Mouse (Mus musculus): Measurements from ENCODE around the gene Nyap2.

Gene Nyap2

DNA sequence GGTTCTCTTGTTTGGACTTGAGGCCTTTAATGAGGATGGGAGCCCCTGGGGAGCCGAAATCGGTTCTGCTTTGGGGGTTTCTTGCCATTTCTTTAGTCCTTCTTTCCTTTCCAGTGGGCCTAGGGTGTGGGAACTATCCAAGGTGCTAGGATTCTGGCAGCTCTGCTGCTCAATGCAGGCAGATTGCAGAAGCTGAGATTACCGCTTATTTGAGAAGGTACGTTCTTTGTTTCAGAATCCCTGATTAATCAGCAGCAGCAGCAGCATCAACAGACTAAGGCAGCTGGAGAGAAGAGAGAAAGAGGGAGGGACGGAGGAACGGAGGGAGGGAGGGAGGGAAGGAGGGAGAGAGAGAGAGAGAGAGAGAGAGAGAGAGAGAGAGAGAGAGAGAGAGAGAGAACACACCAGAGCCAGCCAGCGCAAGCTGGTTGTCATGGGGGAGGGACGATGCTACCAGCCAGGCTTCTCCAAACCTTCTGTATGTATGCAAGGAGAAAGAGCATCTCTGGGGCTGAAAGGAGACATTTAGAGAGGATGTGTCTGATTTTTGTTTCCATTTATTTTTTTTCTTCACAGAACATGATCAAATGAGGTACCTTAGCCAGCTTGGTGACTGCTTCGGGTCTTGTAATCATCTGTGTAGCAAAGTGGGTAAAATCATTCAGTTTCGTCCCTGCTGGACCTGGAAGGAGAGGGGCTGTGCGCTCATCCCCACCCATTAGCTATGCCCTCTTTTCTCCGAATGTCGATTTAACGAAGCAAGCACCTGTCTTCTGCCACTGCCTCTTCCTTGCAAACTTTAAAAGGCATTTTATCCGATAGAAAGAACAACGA, at the start of gene Nyap2:
Nyap2 (plus strand) TSS at position 120 of the 834 bp plus-strand sequence.
- DNase-seq: peak; percentile 79

DNA sequence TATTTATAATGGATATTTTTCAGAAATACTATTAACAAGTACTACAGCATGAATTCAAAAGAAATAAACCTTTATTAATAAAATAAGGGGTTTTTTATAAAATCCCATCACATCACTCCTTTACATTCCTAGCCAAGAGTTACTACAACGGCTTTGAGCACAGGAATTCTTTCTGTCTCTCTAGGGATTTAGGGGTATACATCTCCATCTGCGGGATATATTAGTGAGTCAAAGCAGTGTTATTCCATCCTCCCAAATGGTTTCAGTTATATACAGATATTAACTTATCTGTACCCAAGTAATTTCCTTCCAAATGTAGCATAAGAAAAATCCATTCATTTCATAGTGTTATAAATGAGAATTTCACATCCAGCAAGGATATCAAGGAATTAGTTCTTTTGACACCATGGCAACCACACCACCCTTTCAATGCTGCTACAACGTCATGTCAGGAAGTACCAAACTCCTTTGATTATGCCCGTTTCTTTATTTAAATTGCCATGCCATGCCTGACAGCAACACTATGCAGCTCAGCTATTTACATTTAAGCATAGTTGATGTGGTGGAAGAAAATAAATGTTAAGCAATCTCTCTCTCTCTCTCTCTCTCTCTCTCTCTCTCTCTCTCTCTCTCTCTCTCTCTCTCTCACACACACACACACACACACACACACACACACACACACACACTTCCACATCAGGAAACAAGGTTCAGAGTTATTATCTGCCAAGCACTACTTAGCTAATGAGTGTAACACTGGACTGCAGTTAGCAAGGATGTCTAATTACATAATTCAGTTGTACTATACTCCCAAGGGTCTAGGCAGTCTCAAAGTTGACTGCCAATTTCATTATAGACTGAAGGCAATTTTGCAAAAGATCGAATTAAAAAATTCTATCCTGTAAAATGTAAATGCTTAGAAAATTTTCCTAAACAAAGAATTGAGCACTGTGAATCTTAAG, 33.6 kb upstream of the Nyap2 start:
- no peak for DNase-seq

DNA sequence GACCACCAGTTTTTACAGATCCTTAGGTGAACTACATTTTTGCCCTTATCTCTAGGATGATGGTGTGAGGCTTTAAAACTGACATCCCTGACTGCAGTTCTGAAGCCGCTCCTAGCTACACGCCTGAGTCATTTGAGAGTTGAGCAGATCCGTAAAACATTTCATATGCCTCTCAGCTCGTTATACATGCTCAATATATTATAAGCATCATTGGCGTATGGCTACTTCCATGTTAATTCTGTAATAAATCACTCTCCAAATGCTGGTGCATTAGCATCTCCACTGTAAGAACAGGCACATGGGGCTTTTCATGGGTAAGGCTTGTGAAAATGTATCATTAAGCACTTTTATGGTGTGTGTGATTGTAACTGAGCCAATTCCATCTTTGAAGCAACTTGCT, 18.4 kb upstream of the Nyap2 start:
- no peak for DNase-seq

DNA sequence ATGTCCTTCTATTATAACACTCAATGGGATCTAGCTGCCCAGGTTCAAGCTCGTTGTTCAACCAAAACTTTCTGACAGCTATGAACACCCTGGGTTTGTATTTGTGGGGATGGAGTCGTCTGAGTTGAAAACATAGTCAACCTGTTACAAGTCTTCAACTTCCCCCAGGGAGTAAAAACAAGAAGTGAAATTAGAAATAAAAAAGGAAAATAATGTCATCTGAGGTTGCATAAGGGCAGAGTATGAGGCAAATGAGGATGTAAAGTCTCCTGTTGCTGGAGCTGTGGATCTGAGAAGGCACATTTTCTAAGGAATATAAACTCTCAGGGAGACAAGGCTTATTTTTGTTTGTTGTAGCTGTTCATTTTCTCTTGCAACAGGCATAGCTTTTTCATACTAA, 17.9 kb upstream of the Nyap2 start:
- DNase-seq: no peak

DNA sequence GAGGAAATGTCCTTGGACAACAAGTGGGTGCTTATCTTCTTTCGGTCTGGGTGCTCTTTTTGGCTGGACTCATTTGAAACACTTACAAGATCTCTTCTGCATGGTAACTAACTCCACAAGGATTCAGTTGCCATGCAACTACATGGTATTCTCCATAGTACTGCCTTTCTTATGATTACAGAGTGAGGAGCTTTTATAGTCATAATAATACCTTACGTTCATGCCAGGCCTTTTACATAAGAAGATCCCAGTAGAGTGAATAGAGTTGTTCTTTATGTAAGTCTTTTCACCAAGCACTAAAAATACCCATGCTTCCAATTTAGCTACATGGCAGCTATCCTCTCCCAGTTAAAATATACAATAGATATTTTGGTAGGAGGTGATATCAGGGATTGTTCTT, 13.9 kb upstream of the Nyap2 start:
- no peak for DNase-seq

DNA sequence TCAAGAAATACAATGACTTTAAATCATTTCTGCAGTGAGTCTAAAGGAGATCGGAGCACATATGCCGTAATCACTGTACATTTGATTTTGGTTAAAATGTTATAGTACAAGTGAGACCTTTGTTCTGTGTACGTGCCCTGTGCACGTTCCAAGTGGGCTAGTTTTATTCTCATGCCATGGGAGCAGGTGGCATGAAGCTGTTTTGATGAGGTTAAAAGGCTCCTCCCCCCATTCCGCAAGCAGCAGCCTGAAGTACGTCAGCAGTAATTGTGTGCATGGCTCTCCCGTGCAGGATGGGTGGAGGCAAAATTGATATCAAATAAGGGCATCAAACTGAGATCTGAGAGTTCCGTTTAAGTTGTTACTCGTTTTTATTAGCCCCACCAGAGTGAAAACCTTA, 491 bp upstream of the Nyap2 start:
- DNase-seq: peak; percentile 72

DNA sequence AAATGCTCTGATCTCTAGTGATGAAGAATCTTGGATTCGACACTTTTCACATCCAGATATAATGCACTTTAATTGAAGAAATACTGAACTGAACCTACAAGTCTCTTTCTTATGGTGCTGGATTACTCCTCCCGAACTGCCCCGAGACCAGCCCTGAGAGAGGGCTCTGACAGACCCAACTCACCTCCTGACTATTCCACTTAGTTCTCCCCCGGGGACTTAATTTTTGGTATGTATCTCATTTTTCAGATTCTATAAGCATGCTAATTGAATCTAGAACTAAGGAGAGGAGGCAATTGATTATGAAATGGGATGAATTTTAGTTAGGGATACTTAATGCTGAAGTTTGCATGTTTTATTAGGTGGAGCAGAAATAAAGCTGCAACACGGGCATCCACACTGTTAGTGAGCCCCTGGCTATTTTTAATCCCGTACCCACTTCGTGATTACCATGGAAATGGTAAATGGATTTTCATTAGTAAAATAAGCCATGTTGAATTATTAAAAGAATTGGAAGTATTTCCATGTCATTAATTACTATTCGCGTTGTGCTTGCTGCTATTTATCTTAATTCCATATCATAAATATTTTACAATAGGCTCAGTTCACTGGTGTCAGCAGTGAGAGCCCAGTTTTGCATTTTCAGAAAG, 1.0 kb downstream of the Nyap2 start:
- no peak for DNase-seq

DNA sequence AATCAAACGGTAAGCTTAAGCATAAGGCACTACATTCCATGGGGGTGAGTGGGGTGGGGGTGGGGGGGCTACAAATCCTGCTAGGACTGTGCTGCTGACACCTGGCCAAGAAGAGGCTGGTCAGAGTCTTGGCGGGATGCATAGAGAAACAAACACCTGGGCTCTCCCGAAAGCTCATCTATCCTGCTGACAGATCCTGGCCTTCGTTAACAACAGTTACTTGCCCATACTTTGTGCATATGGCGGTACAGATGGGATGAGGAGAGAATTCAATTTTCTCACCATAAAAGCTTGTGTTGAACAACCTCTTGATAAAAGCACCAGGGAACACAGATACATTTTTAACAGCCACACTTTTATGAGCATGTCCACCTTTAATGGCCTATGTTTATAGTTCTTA, 10.7 kb downstream of the Nyap2 start:
- DNase-seq: no peak

DNA sequence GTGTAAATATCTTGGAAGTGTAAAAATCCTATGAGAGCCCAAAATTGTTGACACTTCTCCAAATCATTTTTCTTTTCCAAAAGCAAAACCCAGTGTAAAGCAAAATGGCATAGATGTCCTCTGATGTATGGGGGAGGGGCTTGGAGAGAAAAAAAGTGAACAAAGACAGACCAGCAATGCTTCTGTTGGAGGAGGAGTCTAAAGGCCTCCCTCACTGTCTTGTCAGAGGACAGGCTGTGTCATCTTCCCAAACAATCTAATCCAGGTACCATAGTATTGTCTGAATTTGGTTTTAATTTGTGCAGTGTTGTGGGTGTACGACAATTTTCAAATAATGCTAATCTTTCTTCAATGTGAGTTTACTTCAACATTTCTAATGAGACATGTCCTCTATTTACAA, 13.7 kb downstream of the Nyap2 start:
- DNase-seq: no peak

DNA sequence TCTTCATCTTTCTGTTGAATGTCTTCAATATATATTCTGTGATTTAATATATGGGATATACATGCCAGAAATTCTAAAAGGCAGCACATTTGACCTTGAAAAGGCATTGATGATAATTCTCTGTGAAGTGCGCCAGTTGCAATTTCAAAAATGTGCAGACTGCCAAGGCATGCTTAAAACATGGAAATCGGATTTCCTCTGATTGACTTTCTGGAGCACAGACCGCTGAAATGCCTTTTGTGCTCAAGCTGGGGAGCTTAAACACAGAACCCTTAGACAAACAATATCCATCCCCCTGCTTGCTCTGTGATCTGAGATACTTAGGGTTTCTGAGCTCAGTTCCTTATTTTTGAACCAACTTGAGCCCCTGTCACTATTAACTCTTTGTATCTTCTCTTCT, 14.2 kb downstream of the Nyap2 start:
- DNase-seq: no peak

DNA sequence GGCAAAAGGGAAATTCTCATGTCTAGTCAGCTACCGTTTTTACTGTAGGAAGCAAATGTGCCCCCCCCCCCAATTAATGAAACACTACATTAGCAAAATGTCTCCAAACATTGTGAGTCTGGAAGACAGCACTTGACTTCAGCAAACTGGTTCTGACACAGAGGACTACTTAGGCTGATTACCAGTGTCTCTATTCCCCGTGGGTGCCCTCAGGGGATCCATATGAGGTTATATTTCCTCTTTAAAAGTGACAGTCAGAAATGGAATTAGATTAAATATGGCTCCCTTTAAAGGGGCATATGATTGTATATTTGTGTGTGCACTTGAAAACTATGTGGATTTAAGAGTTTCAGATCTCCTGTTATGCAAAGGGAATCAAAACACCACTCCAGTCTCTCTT, 15.3 kb downstream of the Nyap2 start:
- DNase-seq: no peak

DNA sequence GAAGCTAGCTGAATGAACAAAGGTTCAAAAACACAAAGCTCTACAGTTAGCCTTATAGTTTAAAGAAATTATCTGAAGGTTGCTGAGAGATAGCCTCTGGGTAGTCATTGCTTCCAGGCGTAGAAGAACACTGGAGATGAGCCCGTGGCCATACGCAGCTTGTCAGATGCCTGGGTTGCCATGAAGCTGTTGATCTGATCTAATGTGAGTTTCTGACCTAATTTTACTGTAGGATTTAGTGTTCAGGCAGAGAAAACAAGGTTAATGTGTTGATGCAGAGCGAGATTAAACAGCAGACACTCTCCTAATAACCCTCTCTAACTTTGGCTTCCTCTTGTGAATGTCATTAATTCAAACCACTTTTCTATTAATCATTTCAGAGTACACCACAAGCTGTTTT, 16.1 kb downstream of the Nyap2 start:
- no peak for DNase-seq

DNA sequence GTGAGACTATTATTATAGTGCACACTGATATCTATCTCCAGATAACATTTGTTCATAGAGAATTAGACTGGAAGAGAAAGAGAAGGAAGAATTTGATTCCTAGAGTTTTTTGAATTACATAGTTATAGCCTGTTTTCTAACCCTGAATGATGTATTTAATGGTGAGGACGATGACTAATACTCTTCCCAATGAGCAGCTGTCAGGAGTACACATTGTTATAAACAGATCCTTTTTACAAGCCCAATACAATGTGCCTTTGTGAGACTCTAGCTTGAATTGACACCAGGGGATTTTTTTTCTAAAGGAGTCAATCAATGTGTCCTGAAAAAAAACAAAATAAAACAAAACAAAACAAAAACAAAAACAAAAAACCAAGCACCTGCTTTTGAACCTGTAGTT, 22.2 kb downstream of the Nyap2 start:
- DNase-seq: no peak

DNA sequence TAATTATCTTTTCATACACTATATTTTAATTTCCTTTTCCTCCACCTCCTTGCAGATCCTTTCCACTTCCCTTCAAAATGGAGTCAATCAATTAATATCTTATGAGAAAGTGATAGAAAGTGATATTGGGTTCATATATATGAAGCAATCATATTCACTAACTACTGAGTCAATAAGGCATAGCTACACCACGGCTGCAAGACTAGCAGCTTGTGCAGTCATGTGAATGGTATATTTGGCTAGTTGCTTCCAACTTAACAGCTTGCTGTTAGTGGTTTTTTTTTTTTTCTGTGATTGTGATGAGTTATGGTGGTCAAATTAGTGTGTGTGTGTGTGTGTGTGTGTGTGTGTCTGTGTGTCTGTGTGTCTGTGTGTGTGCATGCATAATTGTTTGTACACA, 25.0 kb downstream of the Nyap2 start:
- DNase-seq: no peak

DNA sequence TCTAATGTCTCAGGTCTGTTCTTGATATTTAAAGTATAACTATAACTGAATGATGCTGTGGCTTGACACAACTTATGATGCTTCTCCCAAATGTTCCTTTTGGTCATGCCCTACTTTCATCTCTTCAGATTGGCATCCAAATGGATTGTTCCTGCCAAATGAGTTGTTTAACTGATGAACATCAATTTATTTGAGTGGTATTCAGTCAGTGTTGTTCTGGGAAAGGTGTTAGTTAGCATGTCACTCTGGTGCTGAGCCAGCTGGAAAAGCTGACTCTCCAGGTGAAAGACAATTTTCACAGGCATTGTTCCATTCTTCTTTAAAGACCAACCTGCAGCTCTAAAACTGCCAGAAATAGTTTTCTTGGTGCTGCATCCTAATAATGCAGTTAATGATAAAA, 43.0 kb downstream of the Nyap2 start:
- no peak for DNase-seq

DNA sequence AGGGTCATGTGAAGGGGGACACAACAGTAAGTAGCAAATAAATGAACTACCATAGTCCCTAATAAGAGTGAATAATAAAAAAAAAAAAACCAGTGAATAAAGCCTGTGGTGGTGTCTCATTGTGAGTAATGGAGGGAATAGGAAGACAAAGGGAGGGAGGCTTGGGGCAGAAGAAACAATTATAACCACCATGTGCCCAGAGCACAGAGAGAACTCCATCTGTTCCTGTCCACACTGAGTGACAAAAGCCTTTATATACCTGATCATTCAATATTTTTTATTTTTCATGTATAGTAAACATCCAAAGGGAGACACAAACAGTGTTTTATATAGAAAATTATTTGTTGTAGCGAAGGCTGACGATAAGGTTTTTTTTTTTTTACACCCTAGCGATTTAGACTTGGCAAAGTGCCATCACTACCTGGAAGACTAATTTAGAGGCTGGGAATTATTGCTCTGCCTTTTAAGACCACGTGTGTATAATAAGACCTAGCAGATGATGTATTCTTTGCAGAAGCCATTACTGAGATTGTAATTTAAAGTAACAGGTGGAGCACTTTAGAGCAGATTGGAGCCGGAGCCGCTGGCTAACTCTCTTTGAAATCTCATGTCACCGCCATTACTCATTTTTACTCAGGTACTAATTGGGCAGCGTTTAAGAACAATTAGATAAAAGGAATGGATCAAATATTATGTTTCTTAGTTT, 55.4 kb downstream of the Nyap2 start:
- no peak for DNase-seq

DNA sequence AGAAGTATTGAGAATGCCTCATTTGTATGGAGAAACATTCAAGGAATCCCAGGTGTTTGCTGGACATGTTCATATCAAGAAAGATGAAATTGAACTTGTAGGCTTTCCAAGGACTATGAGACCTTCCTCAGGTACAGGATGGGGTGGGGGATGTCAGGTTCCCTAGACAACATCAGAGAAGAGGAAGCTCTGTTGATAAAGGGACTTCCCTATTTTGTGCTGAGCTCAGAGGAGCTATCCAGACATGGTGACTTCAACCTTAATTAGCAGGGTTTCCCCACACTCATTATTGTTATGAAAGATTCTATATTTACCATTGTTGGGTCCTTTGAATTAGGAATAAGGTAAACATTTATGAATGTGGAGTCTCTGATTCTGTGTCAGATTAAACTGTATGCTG, 67.1 kb downstream of the Nyap2 start:
- no peak for DNase-seq

DNA sequence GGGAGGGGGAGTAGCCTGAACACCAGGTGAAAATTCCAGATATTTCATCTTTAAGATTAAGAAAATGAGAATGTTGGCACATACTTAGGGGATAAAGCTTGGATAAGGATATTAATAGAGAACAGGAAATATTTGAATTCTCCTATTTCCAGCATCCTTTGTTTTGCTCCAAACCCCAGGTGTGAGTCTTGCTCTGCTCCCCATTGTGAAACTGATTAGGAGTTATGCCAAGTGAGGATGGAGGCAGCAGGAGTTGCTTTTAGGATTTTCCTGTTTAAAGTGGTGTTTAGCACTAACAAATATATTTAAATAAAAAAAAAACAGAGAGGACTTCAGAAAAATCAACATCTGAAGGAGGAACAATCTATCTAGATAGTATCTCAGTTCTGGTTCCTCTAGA, 68.8 kb downstream of the Nyap2 start:
- no peak for DNase-seq

DNA sequence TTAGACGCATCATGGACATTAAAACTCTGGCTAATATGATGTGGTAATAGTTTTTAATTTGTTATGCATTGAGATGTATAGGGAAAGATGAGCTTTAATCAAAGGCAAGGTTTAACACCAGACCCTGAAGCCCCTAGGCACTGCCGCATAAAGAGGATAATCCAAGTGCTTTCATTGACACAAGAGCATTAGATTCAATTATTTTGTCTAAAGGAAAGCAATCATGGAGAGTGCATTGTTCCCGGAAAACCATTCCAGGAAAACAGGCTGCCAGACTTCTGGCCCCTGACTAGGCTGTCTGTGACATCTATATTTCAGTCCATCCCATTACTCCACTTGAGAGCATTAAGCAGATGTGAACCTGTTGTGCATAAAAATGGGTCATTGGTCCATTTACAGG, 92.5 kb downstream of the Nyap2 start:
- no peak for DNase-seq

DNA sequence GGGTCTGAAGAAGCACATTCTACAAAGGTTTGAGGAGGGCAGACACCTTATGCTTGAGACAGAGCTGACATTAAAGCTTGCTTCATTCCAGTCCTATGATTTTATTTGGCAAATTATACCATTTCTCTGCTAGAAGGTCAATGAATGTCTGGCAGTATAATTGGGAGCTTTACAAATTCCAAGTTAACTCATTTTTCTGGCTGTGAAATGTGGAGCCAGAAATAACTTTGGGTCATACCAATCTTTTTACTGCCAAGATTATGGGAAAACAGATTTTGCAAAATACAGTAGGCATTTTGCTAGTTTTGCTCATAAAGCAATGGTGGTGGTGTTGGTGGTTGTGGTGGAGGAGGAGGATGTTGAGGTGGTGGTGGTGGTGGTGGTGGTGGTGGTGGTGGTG, 96.0 kb downstream of the Nyap2 start:
- no peak for DNase-seq

DNA sequence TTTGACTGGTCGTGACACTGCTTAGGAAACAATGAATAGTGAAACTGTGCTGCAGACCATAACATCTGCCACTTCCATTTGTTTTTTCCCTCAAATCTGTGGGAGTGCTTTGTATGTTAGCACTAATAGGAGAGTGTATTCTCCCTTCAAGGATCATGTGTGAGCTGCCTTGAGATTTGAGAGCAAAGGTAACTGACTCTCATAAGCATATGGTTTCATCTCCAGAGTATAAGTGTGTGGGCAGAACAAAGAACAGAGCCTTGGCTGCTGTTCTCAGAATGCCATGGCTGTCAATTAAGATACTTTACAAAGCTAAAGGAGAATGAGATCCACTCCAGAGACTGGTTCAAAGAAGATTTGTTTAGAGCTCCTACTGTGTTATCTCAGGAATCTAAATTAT, 96.6 kb downstream of the Nyap2 start:
- no peak for DNase-seq

DNA sequence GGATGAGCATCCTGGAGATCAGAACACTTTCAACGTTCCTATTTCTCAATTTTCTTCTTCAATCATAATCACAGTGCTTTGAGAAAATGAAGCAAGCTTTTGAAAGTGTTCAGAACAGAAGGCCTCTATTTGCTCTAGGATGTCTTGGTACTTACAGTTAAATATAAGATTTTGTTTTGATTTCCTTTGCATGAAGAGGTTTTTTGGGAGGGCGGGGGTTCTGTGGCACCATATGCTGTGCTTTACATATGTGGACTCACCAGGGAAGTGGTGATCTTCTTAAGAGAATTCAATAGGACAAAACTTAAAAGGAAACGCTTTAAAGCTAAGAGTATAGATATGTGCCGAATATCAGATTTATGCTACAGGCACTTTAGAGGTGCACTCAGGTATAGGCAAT, 103.0 kb downstream of the Nyap2 start:
- DNase-seq: no peak

DNA sequence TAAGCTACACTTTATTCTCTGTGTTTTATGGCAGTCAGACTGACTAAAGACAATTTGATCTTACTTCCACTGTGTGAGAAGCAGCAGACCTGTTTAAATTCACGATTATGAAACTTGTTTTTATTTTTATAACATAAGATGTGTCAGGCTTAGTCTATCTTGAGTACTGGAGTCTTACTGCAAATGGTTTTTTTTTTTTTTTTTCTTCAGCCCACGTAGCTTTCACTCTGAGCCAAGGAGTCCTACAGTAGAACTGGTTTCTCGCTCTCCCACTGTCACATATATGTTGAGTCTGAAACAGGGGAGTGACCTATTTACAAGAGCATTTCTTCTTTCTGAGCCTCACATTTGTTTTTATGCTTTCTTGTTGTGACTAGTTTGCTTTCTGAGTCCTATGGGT, 103.9 kb downstream of the Nyap2 start:
- no peak for DNase-seq

Measured in right cerebral cortex, adult 18-20 months (tissue).